Mouse (Mus musculus) neural tube, embryonic 15.5 days (tissue): ENCODE measurements around the gene Slc22a12. TPM values are rescaled to one million over a fixed set of nuclear protein-coding genes. Genes with fewer than 3 reads are reported as not detected.

Experiments used
- ATAC-seq: fragments of 200-750 bp; cut with Nextera tagmentation; 2 replicates; pipeline ENCODE4 v1.8.0; 2017; ENCODE audit warnings: mild to moderate bottlenecking, moderate TSS enrichment, moderate library complexity; ENCODE audit not compliant: low FRiP score
- H3K27ac ChIP-seq: fragments of 300-500 bp; sonication (generic); replicated peaks from 2 replicates; pipeline ENCODE4 v1.5.1; 2015; ENCODE audit warnings: mild to moderate bottlenecking, inconsistent platforms
- H3K27me3 ChIP-seq: fragments of 300-500 bp; sonication (generic); replicated peaks from 2 replicates; pipeline ENCODE4 v1.6.1; 2015; ENCODE audit warnings: inconsistent platforms
- H3K36me3 ChIP-seq: fragments of 300-500 bp; sonication (generic); 2 replicates; pipeline ENCODE4 v1.6.1; 2015; ENCODE audit warnings: inconsistent platforms
- H3K4me1 ChIP-seq: fragments of 300-500 bp; sonication (generic); 2 replicates; pipeline ENCODE4 v1.6.1; 2015; ENCODE audit warnings: inconsistent platforms
- H3K4me2 ChIP-seq: fragments of 300-500 bp; sonication (generic); 2 replicates; pipeline ENCODE4 v1.6.1; 2015; ENCODE audit warnings: inconsistent platforms, mild to moderate bottlenecking, moderate library complexity
- H3K4me3 ChIP-seq: fragments of 300-500 bp; sonication (generic); replicated peaks from 2 replicates; pipeline ENCODE4 v1.5.1; 2015; ENCODE audit warnings: mild to moderate bottlenecking, inconsistent platforms
- H3K9ac ChIP-seq: fragments of 300-500 bp; sonication (generic); replicated peaks from 2 replicates; pipeline ENCODE4 v1.6.1; 2015; ENCODE audit warnings: mild to moderate bottlenecking, inconsistent platforms
- H3K9me3 ChIP-seq: fragments of 300-500 bp; sonication (generic); replicated peaks from 2 replicates; pipeline ENCODE4 v1.6.1; 2016; ENCODE audit warnings: inconsistent platforms
- WGBS: fragments of 180-500 bp; shearing (Covaris S2); methylation state at CpG from one replicate; pipeline ENCODE4 v1.1.7; 2015; ENCODE audit warnings: mixed read lengths; 5-methylcytosine and 5-hydroxymethylcytosine counted together
- polyA plus RNA-seq: library from polyadenylated mRNA; unstranded; fragments of >200 nt; fragmentation: Nextera tagmentation; extraction: Ambion mirVana; gene quantifications from 2 replicates; pipeline ENCODE4 v1.2.1, GENCODE M21; 2015

Slc22a12 gene
- polyA plus RNA-seq, 1 experiment from 2014 or later: 0.14 TPM

GRCm38 (mm10) chr19:6529265-6529985 lies 13.4 kb downstream of the Slc22a12 start:
- ATAC-seq: no peak
- no peak overlapping the region for H3K4me3 ChIP-seq
- H3K36me3 ChIP-seq: peaks cover 27% of the 10 kb centered on the region
- no peaks in the 10 kb centered on the region for H3K9me3 ChIP-seq
- H3K4me2 ChIP-seq: peak overlapping the region; percentile 37
- H3K27ac ChIP-seq: peak overlapping the region; percentile 69
- H3K27me3 ChIP-seq: no peaks in the 10 kb centered on the region
- H3K4me1 ChIP-seq: peaks cover 56% of the 10 kb centered on the region
- 53% methylated on average over 14 of the region's 14 CpGs for WGBS
- peak overlapping the region; percentile 23; the same call in 1 of the 2 replicates for H3K9ac ChIP-seq

- Histone ChIP-seq H3K36me3 (peaks cover 41% of the 10 kb centered on the region), H3K9me3 (no peaks in the 10 kb centered on the region), H3K4me1 (peaks cover 47% of the 10 kb centered on the region)
Measured at GRCm38 (mm10) chr19:6527839-6528531, 14.8 kb downstream of the Slc22a12 start.

GRCm38 (mm10) chr19:6527439-6527838 lies 15.4 kb downstream of the Slc22a12 start:
- no peak for ATAC-seq
- Histone ChIP-seq H3K4me3 (no peak overlapping the region), H3K4me2 (no peak overlapping the region), H3K4me1 (peaks cover 41% of the 10 kb centered on the region), H3K27ac (no peak overlapping the region), H3K36me3 (peaks cover 46% of the 10 kb centered on the region), H3K9me3 (no peaks in the 10 kb centered on the region), H3K9ac (no peak overlapping the region), H3K27me3 (no peaks in the 10 kb centered on the region)
- 87% methylated on average over 3 of the region's 3 CpGs for WGBS

More at GRCm38 (mm10) chr19:6527839-6528531, 14.8 kb downstream of the Slc22a12 start:
- ATAC-seq: no peak
- no peak overlapping the region for H3K4me3 ChIP-seq
- H3K27ac ChIP-seq: peak overlapping the region; percentile 69; the same call in 1 of the 2 replicates
- no peaks in the 10 kb centered on the region for H3K27me3 ChIP-seq
- H3K9ac ChIP-seq: no peak overlapping the region
- 76% methylated on average over 17 of the region's 17 CpGs for WGBS
- H3K4me2 ChIP-seq: no peak overlapping the region

GRCm38 (mm10) chr19:6526010-6526409 lies 16.8 kb downstream of the Slc22a12 start:
- Histone ChIP-seq H3K4me2 (no peak overlapping the region), H3K9ac (no peak overlapping the region), H3K4me1 (peaks cover 27% of the 10 kb centered on the region), H3K4me3 (no peak overlapping the region), H3K36me3 (peaks cover 58% of the 10 kb centered on the region), H3K27me3 (no peaks in the 10 kb centered on the region), H3K27ac (no peak overlapping the region), H3K9me3 (no peaks in the 10 kb centered on the region)
- WGBS: 94% methylated on average over 9 of the region's 9 CpGs
- no peak for ATAC-seq

- ATAC-seq: no peak
- H3K4me3 ChIP-seq: no peak overlapping the region
- H3K9ac ChIP-seq: no peak overlapping the region
- H3K9me3 ChIP-seq: no peaks in the 10 kb centered on the region
- peaks cover 68% of the 10 kb centered on the region for H3K36me3 ChIP-seq
- H3K4me1 ChIP-seq: peaks cover 21% of the 10 kb centered on the region
- no peaks in the 10 kb centered on the region for H3K27me3 ChIP-seq
- H3K4me2 ChIP-seq: no peak overlapping the region
- WGBS: 83% methylated on average over 4 of the region's 4 CpGs
- H3K27ac ChIP-seq: 0 out of 2 replicates have a peak overlapping the region, but pooled peaks have one; percentile 13
Measured at GRCm38 (mm10) chr19:6525023-6525422, 17.8 kb downstream of the Slc22a12 start.

- ATAC-seq: no peak
- WGBS: 91% methylated on average over 14 of the region's 14 CpGs
- Histone ChIP-seq H3K4me3 (no peak overlapping the region), H3K27me3 (no peaks in the 10 kb centered on the region), H3K36me3 (peaks cover 77% of the 10 kb centered on the region), H3K4me1 (peaks cover 28% of the 10 kb centered on the region), H3K9ac (no peak overlapping the region), H3K4me2 (no peak overlapping the region), H3K27ac (no peak overlapping the region; the same call in 1 of the 2 replicates), H3K9me3 (no peaks in the 10 kb centered on the region)
Measured at GRCm38 (mm10) chr19:6522289-6522688, 20.5 kb downstream of the Slc22a12 start.

GRCm38 (mm10) chr19:6521630-6522029 lies 21.2 kb downstream of the Slc22a12 start:
- 93% methylated on average over 3 of the region's 3 CpGs for WGBS
- no peaks in the 10 kb centered on the region for H3K27me3 ChIP-seq
- H3K27ac ChIP-seq: no peak overlapping the region
- no peak overlapping the region for H3K9ac ChIP-seq
- peaks cover 80% of the 10 kb centered on the region for H3K36me3 ChIP-seq
- no peak overlapping the region for H3K4me3 ChIP-seq
- ATAC-seq: no peak
- H3K4me2 ChIP-seq: no peak overlapping the region
- no peaks in the 10 kb centered on the region for H3K9me3 ChIP-seq
- H3K4me1 ChIP-seq: peaks cover 34% of the 10 kb centered on the region

GRCm38 (mm10) chr19:6519483-6519882 lies 23.3 kb downstream of the Slc22a12 start:
- Histone ChIP-seq H3K9ac (no peak overlapping the region), H3K27me3 (no peaks in the 10 kb centered on the region), H3K27ac (peak overlapping the region; percentile 81), H3K4me2 (no peak overlapping the region), H3K4me1 (peaks cover 37% of the 10 kb centered on the region), H3K4me3 (no peak overlapping the region), H3K9me3 (no peaks in the 10 kb centered on the region), H3K36me3 (peaks cover 76% of the 10 kb centered on the region)
- ATAC-seq: no peak
- 73% methylated on average over 2 of the region's 2 CpGs for WGBS

GRCm38 (mm10) chr19:6518601-6519000 lies 24.2 kb downstream of the Slc22a12 start:
- Histone ChIP-seq H3K36me3 (peaks cover 73% of the 10 kb centered on the region), H3K4me2 (peak overlapping the region; percentile 31), H3K27ac (peak overlapping the region; percentile 81), H3K4me1 (peaks cover 42% of the 10 kb centered on the region), H3K9ac (no peak overlapping the region), H3K27me3 (no peaks in the 10 kb centered on the region), H3K9me3 (no peaks in the 10 kb centered on the region), H3K4me3 (no peak overlapping the region)
- WGBS: 14% methylated on average over 5 of the region's 5 CpGs
- peak; percentile 57 for ATAC-seq

- 64% methylated on average over 8 of the region's 8 CpGs for WGBS
- no peaks in the 10 kb centered on the region for H3K27me3 ChIP-seq
- H3K4me2 ChIP-seq: no peak overlapping the region
- peaks cover 55% of the 10 kb centered on the region for H3K4me1 ChIP-seq
- H3K9me3 ChIP-seq: no peaks in the 10 kb centered on the region
- peaks cover 69% of the 10 kb centered on the region for H3K36me3 ChIP-seq
- H3K4me3 ChIP-seq: no peak overlapping the region
- no peak overlapping the region for H3K9ac ChIP-seq
- ATAC-seq: no peak
- H3K27ac ChIP-seq: no peak overlapping the region
Measured at GRCm38 (mm10) chr19:6516153-6516552, 26.7 kb downstream of the Slc22a12 start.

GRCm38 (mm10) chr19:6515448-6515847 lies 27.4 kb downstream of the Slc22a12 start:
- Histone ChIP-seq H3K4me1 (peaks cover 55% of the 10 kb centered on the region), H3K9ac (no peak overlapping the region), H3K4me2 (no peak overlapping the region), H3K4me3 (no peak overlapping the region), H3K27me3 (no peaks in the 10 kb centered on the region), H3K36me3 (peaks cover 69% of the 10 kb centered on the region), H3K27ac (no peak overlapping the region), H3K9me3 (no peaks in the 10 kb centered on the region)
- no peak for ATAC-seq
- 66% methylated on average over 5 of the region's 5 CpGs for WGBS

- no peak for ATAC-seq
- peaks cover 69% of the 10 kb centered on the region for H3K36me3 ChIP-seq
- H3K27ac ChIP-seq: no peak overlapping the region; the same call in 1 of the 2 replicates
Measured at GRCm38 (mm10) chr19:6514940-6515339, 27.9 kb downstream of the Slc22a12 start.

More at GRCm38 (mm10) chr19:6514940-6515339, 27.9 kb downstream of the Slc22a12 start:
- Histone ChIP-seq H3K4me1 (peaks cover 53% of the 10 kb centered on the region), H3K9me3 (no peaks in the 10 kb centered on the region), H3K4me3 (no peak overlapping the region), H3K9ac (no peak overlapping the region), H3K27me3 (no peaks in the 10 kb centered on the region), H3K4me2 (no peak overlapping the region)
- 67% methylated on average over 6 of the region's 6 CpGs for WGBS
